Mouse (Mus musculus) heart, postnatal 14 days (tissue): Measurements from ENCODE around the gene Glp2r. TPM values are rescaled to one million over a fixed set of nuclear protein-coding genes. Genes with fewer than 3 reads are reported as not detected.
A peak's percentile ranks its signal among the peaks of the same experiment; 100 is the strongest.

Experiments
- DNase-seq, 2 experiments: peaks; one replicate each; pipeline ENCODE4 v3.0.0; 2021 to 2022
- intact Hi-C: fragments of 180-260 bp; cut with DNase I; formaldehyde crosslinking; loops from one replicate; pipeline ENCODE4 v1.15.1; 2025
- total RNA-seq, 2 experiments: library from RNA; stranded (reverse); gene quantifications; 2 replicates each; pipeline ENCODE4 v1.2.3; 2021

Glp2r gene
- total RNA-seq, 2 experiments from 2014 or later = not detected

GRCm38 (mm10) chr11:67667531-67668332 is 103.2 kb downstream of the Glp2r start:
- peak; percentile 74 to 80 for DNase-seq
- intact Hi-C loops = no loop called here

- intact Hi-C loops = no loop called here
- no peak for DNase-seq
Measured at GRCm38 (mm10) chr11:67666129-67666528, 104.8 kb downstream of the Glp2r start.

- DNase-seq = no peak
- intact Hi-C loops = no loop called here
Measured at GRCm38 (mm10) chr11:67664918-67665317, 106.0 kb downstream of the Glp2r start.

GRCm38 (mm10) chr11:67664261-67664660 is 106.7 kb downstream of the Glp2r start:
- intact Hi-C loops = no loop called here
- no peak for DNase-seq

- DNase-seq = no peak
- intact Hi-C loops = no loop called here
Measured at GRCm38 (mm10) chr11:67663437-67663836, 107.5 kb downstream of the Glp2r start.

- DNase-seq = no peak
- intact Hi-C loops = no loop called here
Measured at GRCm38 (mm10) chr11:67661465-67661864, 109.5 kb downstream of the Glp2r start.

GRCm38 (mm10) chr11:67657685-67658382 is 113.1 kb downstream of the Glp2r start:
- intact Hi-C loops = loop anchor here (1.0 to 2.0 kb wide), 2 partner anchors 18 to 153 kb away; no protein-coding TSS in a partner anchor
- DNase-seq = peak; percentile 45 to 70

- intact Hi-C loops = loop anchor here (1.0 kb wide), 1 partner anchor 19 kb away; no protein-coding TSS in a partner anchor
- DNase-seq = no peak
Measured at GRCm38 (mm10) chr11:67656811-67657210, 114.1 kb downstream of the Glp2r start.

GRCm38 (mm10) chr11:67656366-67656765 is 114.6 kb downstream of the Glp2r start:
- intact Hi-C loops = no loop called here
- no peak for DNase-seq

GRCm38 (mm10) chr11:67655236-67655959 is 115.6 kb downstream of the Glp2r start:
- intact Hi-C loops = no loop called here
- DNase-seq = peak in 1 of 2 experiments; percentile 37

- DNase-seq = no peak
- intact Hi-C loops = no loop called here
Measured at GRCm38 (mm10) chr11:67654514-67654913, 116.4 kb downstream of the Glp2r start.

- intact Hi-C loops = no loop called here
- DNase-seq = no peak
Measured at GRCm38 (mm10) chr11:67653521-67654090, 117.3 kb downstream of the Glp2r start.

GRCm38 (mm10) chr11:67652893-67653255 is 118.1 kb downstream of the Glp2r start:
- DNase-seq = no peak
- intact Hi-C loops = no loop called here

- no peak for DNase-seq
- intact Hi-C loops = no loop called here
Measured at GRCm38 (mm10) chr11:67652194-67652892, 118.6 kb downstream of the Glp2r start.

GRCm38 (mm10) chr11:67651731-67652130 is 119.2 kb downstream of the Glp2r start:
- intact Hi-C loops = no loop called here
- DNase-seq = no peak

- no peak for DNase-seq
- intact Hi-C loops = loop anchor here (5.0 kb wide), 2 partner anchors 113 to 133 kb away; no protein-coding TSS in a partner anchor
Measured at GRCm38 (mm10) chr11:67649971-67650707, 120.8 kb downstream of the Glp2r start.

GRCm38 (mm10) chr11:67648651-67649407 is 122.1 kb downstream of the Glp2r start:
- intact Hi-C loops = loop anchor here (5.0 kb wide), 2 partner anchors 112 to 132 kb away; no protein-coding TSS in a partner anchor
- DNase-seq = peak; percentile 36 to 42

GRCm38 (mm10) chr11:67647745-67648144 is 123.2 kb downstream of the Glp2r start:
- intact Hi-C loops = loop anchor here (1.0 to 5.0 kb wide), 4 partner anchors 110 to 274 kb away; no protein-coding TSS in a partner anchor
- peak; percentile 80 to 87 for DNase-seq
